Mouse (Mus musculus) lung, embryonic 16.5 days (tissue): ENCODE data around the gene Polr3b. TPM values are rescaled to one million over a fixed set of nuclear protein-coding genes. Genes with fewer than 3 reads are reported as not detected.

Source experiments
- ATAC-seq: fragments of 200-750 bp; cut with Nextera tagmentation; 2 replicates; pipeline ENCODE4 v1.8.0; 2017; ENCODE audit warnings: low read depth, mild to moderate bottlenecking, moderate library complexity
- H3K27ac ChIP-seq: fragments of 300-500 bp; sonication (generic); 2 replicates; pipeline ENCODE4 v1.5.1; 2014; ENCODE audit warnings: mild to moderate bottlenecking, control low read depth, low read length
- H3K27me3 ChIP-seq: fragments of 300-500 bp; sonication (generic); 2 replicates; pipeline ENCODE4 v1.6.1; 2014; ENCODE audit warnings: low read depth, low read length, mixed read lengths; ENCODE audit not compliant: control insufficient read depth, insufficient read depth
- H3K36me3 ChIP-seq: fragments of 300-500 bp; sonication (generic); 2 replicates; pipeline ENCODE4 v1.6.1; 2014; ENCODE audit warnings: low read length; ENCODE audit not compliant: control insufficient read depth, insufficient read depth
- H3K4me1 ChIP-seq: fragments of 300-500 bp; sonication (generic); replicated peaks from 2 replicates; pipeline ENCODE4 v1.6.1; 2014; ENCODE audit warnings: low read length, mixed read lengths; ENCODE audit not compliant: control insufficient read depth, insufficient read depth
- H3K4me2 ChIP-seq: fragments of 300-500 bp; sonication (generic); 2 replicates; pipeline ENCODE4 v1.6.1; 2014; ENCODE audit warnings: low read depth, low read length, control low read depth
- H3K4me3 ChIP-seq: fragments of 300-500 bp; sonication (generic); 2 replicates; pipeline ENCODE4 v1.5.1; 2014; ENCODE audit warnings: mild to moderate bottlenecking, low read length, control low read depth
- H3K9ac ChIP-seq: fragments of 300-500 bp; sonication (generic); 2 replicates; pipeline ENCODE4 v1.6.1; 2014; ENCODE audit warnings: low read length, control low read depth
- H3K9me3 ChIP-seq: fragments of 300-500 bp; sonication (generic); 2 replicates; pipeline ENCODE4 v1.6.1; 2016; ENCODE audit warnings: low read length; ENCODE audit not compliant: control insufficient read depth
- WGBS: fragments of 180-500 bp; shearing (Covaris S2); extraction: QIAGEN DNeasy Blood & Tissue Kit; methylation state at CpG from one replicate; pipeline ENCODE4 v1.1.7; 2014; 5-methylcytosine and 5-hydroxymethylcytosine counted together
- polyA plus RNA-seq: library from polyadenylated mRNA; unstranded; fragments of >200 nt; fragmentation: Nextera tagmentation; extraction: Ambion mirVana; gene quantifications from 2 replicates; pipeline ENCODE4 v1.2.1, GENCODE M21; 2015

Polr3b gene
- polyA plus RNA-seq, 1 experiment from 2014 or later, result 15.3 TPM

DNA sequence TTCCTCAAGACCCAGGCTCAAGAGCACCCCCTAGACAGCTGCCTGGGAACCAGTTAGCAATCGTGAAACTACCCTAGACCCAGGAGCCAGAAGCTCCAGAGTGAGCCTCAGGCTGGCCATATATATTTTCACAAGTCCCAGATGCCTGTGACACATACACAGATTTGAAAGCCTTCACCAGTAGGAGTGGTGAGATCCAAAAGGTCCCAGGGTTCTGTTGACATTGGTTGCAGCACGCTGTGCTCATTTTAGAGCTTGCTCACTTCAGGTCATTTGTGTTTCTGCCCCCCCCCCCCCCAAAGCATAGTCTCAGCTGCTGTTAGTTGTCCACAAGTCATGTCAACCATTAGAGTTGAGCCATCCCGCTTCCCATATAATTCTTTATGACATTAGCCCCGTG lies 31.9 kb downstream of the Polr3b start:
- H3K36me3 ChIP-seq, result peaks cover 10% of the 10 kb centered on the region
- no peak overlapping the region for H3K27ac ChIP-seq
- H3K9me3 ChIP-seq, result no peaks in the 10 kb centered on the region
- H3K4me3 ChIP-seq, result no peak overlapping the region
- no peak overlapping the region for H3K9ac ChIP-seq
- 75% methylated on average over 4 of the region's 4 CpGs for WGBS
- no peaks in the 10 kb centered on the region for H3K27me3 ChIP-seq
- no peak for ATAC-seq
- peaks cover 6% of the 10 kb centered on the region for H3K4me1 ChIP-seq
- no peak overlapping the region for H3K4me2 ChIP-seq

DNA sequence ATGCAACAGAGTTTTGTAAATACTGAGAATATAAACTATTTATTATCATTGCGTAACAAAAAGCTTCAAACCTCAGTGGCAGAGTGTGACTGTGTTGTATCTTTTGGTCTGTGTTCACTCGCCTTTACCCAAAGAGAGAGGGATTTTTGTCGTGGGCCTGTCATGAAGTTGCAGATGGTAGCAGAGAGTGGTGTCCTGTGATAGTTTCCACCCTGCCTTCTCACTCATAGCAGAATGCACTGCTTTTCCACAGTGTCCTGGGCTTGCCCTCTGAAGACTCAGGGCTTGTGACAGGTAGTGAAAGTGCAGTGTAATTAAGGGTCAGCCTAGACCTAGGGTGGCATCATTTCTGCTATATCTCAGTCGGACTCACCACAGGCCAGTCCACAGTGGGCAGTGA lies 32.6 kb downstream of the Polr3b start:
- no peak for ATAC-seq
- no peak overlapping the region for H3K9ac ChIP-seq
- no peak overlapping the region for H3K27ac ChIP-seq
- no peaks in the 10 kb centered on the region for H3K9me3 ChIP-seq
- no peak overlapping the region for H3K4me2 ChIP-seq
- H3K4me1 ChIP-seq, result peaks cover 6% of the 10 kb centered on the region
- peaks cover 6% of the 10 kb centered on the region; the same call in 1 of the 2 replicates for H3K36me3 ChIP-seq
- H3K4me3 ChIP-seq, result no peak overlapping the region
- 80% methylated on average over 4 of the region's 4 CpGs for WGBS
- no peaks in the 10 kb centered on the region for H3K27me3 ChIP-seq

DNA sequence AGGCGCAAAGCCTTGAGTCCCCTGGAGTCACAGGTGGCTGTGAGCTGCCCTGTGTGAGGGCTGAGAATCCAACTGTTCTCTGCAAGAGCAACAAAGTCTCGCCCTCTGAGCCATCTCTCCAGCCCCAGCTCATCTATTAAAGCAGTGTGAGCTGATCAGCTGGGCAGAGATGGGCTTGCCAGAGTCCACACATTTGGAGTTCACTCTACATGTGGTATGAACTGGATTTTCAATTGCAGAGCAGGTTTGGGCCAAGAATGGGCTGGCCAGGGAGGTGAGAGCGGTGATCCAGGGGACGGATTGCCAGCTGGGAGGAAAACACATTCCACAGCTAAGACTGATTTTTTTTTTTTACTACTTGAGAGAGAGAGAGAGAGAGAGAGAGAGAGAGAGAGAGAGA lies 34.5 kb downstream of the Polr3b start:
- H3K36me3 ChIP-seq, result peaks cover 3% of the 10 kb centered on the region; the same call in 1 of the 2 replicates
- no peak overlapping the region for H3K27ac ChIP-seq
- 74% methylated on average over 4 of the region's 4 CpGs for WGBS
- no peaks in the 10 kb centered on the region for H3K27me3 ChIP-seq
- no peak overlapping the region for H3K4me2 ChIP-seq
- H3K4me3 ChIP-seq, result no peak overlapping the region
- peaks cover 6% of the 10 kb centered on the region for H3K4me1 ChIP-seq
- no peaks in the 10 kb centered on the region for H3K9me3 ChIP-seq
- no peak overlapping the region for H3K9ac ChIP-seq
- 0 out of 2 replicates have a peak, but pooled peaks have one; percentile 47 for ATAC-seq

GRCm38 (mm10) chr10:84657437-84658087 lies 35.5 kb downstream of the Polr3b start:
- Histone ChIP-seq H3K9me3 (no peaks in the 10 kb centered on the region), H3K27me3 (no peaks in the 10 kb centered on the region), H3K9ac (no peak overlapping the region), H3K36me3 (peaks cover 3% of the 10 kb centered on the region; the same call in 1 of the 2 replicates), H3K4me3 (no peak overlapping the region), H3K4me2 (no peak overlapping the region), H3K4me1 (peaks cover 6% of the 10 kb centered on the region), H3K27ac (no peak overlapping the region)
- ATAC-seq, result no peak
- 53% methylated on average over 6 of the region's 6 CpGs for WGBS

GRCm38 (mm10) chr10:84658088-84658848 lies 36.2 kb downstream of the Polr3b start:
- 53% methylated on average over 18 of the region's 18 CpGs for WGBS
- ATAC-seq, result peak; percentile 45; the same call in 1 of the 2 replicates
- Histone ChIP-seq H3K4me1 (peaks cover 6% of the 10 kb centered on the region), H3K9me3 (no peaks in the 10 kb centered on the region), H3K27me3 (no peaks in the 10 kb centered on the region), H3K27ac (peak overlapping the region; percentile 23), H3K4me3 (no peak overlapping the region), H3K36me3 (no peaks in the 10 kb centered on the region), H3K4me2 (no peak overlapping the region), H3K9ac (no peak overlapping the region)

DNA sequence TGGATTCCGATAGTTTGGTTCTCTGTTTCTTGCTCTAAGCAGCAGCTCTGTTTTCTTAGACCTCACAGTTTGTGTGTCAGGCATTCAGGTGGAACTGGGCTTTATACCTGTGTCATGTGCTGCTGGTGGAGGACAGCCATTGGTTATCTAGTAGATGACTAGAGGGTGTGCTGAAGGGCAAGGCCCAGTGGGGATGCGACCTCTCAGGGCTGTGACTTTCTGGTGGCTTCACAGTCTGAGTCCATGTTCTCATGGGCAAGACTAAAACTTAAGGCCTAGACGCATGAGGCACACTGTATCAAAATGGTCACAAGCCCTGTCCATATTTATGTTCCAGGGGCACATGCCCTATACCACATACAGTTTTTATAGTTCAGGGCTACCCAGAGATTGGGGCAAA lies 37.2 kb downstream of the Polr3b start:
- Histone ChIP-seq H3K4me1 (peaks cover 6% of the 10 kb centered on the region), H3K4me2 (no peak overlapping the region), H3K27ac (no peak overlapping the region), H3K9me3 (no peaks in the 10 kb centered on the region), H3K9ac (no peak overlapping the region), H3K4me3 (no peak overlapping the region), H3K27me3 (no peaks in the 10 kb centered on the region), H3K36me3 (no peaks in the 10 kb centered on the region)
- 91% methylated on average over 3 of the region's 3 CpGs for WGBS
- ATAC-seq, result no peak

- H3K9ac ChIP-seq, result no peak overlapping the region
- H3K27me3 ChIP-seq, result no peaks in the 10 kb centered on the region
- 90% methylated on average over 6 of the region's 6 CpGs for WGBS
- peaks cover 6% of the 10 kb centered on the region for H3K4me1 ChIP-seq
- no peaks in the 10 kb centered on the region for H3K36me3 ChIP-seq
- H3K4me3 ChIP-seq, result no peak overlapping the region
- H3K4me2 ChIP-seq, result no peak overlapping the region
- H3K9me3 ChIP-seq, result no peaks in the 10 kb centered on the region
- no peak for ATAC-seq
- no peak overlapping the region for H3K27ac ChIP-seq
These were observed 40.0 kb downstream of the Polr3b start for GRCm38 (mm10) chr10:84662138-84662537.

DNA sequence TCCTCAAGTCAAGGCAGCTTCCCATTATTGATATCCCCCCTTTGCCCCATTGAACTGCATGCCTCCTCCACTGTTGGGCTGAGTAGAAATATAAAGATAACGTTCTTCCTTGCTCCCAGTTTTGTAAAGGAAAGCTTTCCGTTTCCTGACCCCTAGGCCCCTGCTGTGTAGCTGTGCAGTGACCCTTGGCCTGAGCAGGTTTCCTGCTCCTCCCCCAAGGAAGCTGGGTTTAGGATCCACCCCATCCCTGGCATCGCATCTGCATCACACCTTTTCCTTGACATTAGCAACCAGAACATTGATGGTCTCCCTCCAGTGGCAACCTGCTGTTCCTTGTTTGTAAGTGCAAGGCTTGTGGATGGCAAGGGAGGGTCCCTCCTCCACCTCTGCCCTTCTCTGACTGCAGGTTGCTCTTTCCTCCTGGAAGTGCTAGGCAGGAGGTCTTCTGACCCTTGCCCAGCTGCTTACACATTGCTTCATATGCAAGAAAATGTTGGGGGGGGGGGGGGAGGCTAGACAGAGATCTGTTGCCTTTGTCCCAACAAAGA lies 43.7 kb downstream of the Polr3b start:
- no peak overlapping the region for H3K4me3 ChIP-seq
- no peaks in the 10 kb centered on the region for H3K27me3 ChIP-seq
- ATAC-seq, result no peak
- H3K4me2 ChIP-seq, result no peak overlapping the region
- no peaks in the 10 kb centered on the region for H3K4me1 ChIP-seq
- no peak overlapping the region for H3K27ac ChIP-seq
- H3K36me3 ChIP-seq, result no peaks in the 10 kb centered on the region
- H3K9me3 ChIP-seq, result no peaks in the 10 kb centered on the region
- 58% methylated on average over 3 of the region's 3 CpGs for WGBS
- no peak overlapping the region for H3K9ac ChIP-seq

GRCm38 (mm10) chr10:84675653-84676052 lies 53.6 kb downstream of the Polr3b start:
- Histone ChIP-seq H3K27me3 (no peaks in the 10 kb centered on the region), H3K36me3 (peaks cover 18% of the 10 kb centered on the region)

More at GRCm38 (mm10) chr10:84675653-84676052, 53.6 kb downstream of the Polr3b start:
- Histone ChIP-seq H3K4me3 (no peak overlapping the region), H3K4me2 (no peak overlapping the region), H3K9me3 (no peaks in the 10 kb centered on the region), H3K9ac (no peak overlapping the region), H3K4me1 (0 out of 2 replicates have a peak, but pooled peaks cover 3% of the 10 kb centered on the region), H3K27ac (no peak overlapping the region)
- no peak for ATAC-seq
